Mouse (Mus musculus): ENCODE measurements around the gene Atp6v0b.

DNA sequence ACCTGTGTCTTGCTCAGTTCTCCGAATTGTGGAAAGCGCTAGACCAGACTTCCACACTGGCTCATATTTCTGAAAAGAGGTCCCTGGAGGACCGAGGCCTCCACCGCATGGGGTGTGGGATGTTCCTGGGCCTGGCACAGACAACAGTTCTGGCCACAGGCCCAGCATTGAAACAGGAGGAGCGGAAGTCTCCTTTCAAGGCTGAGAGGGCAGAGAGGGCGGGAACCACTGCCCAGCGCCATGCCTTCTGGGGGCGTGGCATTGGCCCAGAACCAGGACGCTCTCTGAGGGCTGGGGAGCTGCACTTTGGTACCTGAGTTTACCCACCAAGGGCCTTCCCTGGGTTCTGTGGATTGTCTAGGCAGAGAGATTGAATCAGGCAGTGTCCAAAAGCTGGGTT, 21.1 kb downstream of the Atp6v0b start:
- TF ChIP-seq CTCF (IDR thresholded peaks at IDR 0.05; ENCODE audit: low read depth, low read length) (no peak), POLR2A (IDR thresholded peaks at IDR 0.05; ENCODE audit: insufficient read depth, low read length) (no peak), EP300 (IDR thresholded peaks at IDR 0.05; ENCODE audit: insufficient read depth, low read depth, low read length) (no peak)
